Mouse (Mus musculus): ENCODE measurements around the gene Tmem167.

Tmem167 gene

DNA sequence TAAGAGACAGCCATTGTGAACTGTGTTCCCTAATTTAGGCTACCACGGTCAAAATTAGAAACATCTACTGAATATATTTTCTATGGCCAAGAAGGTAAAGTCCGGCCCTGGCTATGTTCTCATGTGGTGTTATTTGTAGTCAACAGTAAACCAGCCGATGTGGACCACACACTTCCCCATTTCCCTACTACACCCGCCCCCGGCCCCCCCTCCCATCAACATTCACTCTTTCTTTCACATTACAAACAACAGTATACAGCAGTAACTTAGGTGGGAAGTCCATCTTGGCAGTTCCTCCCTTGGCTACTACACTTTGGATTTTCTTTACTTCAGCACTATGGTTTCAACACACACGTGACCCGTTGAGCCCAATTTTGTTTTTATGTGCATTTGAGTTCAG is 94.6 kb downstream of the Tmem167 start:
- no peak for DNase-seq (ENCODE audit: low spot score in 2 of 2)

DNA sequence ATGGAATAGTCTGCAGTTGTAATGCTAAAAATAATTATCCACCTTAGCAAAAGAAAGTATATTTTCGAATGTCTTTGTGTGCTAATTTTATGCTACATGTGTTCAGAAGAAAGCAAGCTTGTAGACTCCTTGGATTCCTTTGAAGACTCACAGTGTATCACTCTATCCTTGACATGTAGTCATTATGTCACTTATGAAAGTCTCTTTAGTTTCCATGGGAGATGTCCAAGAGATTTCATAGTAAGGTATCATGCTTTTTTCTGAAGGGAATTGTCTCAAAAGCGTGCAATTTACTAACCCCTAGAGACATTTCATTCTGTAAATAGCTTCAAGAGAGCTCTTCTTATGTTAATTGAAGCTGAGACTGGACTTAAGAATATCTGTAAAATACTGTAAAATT is 97.8 kb downstream of the Tmem167 start:
- no peak for DNase-seq (ENCODE audit: low spot score in 2 of 2)

DNA sequence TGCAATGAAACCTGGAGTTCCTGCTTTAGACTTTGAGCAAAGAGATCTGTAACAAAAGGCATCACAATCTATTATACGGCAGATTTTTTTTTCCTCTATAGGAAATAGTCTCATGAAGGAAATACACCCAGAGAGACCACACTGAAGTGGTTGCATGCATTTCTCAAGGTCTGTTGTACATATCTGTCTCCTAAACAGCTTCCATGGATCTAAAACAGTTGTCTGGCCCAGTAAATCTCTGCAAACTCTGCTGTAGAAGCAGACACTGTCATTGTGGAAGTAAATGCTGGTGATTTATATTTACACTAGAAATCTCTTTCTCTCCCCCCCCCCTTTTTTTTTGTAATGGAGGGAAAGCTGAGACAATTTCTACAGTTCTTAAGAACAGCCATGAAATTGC is 99.1 kb downstream of the Tmem167 start:
- no peak for DNase-seq (ENCODE audit: low spot score in 2 of 2)

DNA sequence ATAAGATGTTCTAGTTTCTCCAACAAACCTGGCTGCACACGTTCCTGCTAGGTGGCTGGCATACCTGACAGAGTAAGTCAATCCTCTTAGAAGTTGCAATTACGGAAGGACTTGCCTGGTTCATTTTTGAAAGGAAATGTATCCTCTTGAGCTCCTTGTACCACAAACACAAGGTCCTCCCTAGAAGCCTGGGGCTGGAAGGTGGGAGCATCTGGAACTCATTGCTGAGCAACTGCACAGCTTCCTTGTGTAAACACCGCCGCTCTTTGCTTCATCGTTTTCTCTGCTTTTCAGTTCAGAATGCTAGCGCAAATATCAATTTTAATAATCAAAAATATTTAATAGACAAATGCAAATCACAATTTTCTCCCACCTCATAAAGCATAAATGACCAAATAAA is 102.9 kb downstream of the Tmem167 start:
- DNase-seq (ENCODE audit: low spot score in 2 of 2), result no peak

Data from right cerebral cortex, postnatal 10 days (tissue).